Mouse (Mus musculus) neutrophil, adult 5-6 weeks (primary cell): ENCODE measurements around the gene Cldn16. TPM values are rescaled to one million over a fixed set of nuclear protein-coding genes. Genes with fewer than 3 reads are reported as not detected.
"Not testable (repeated sequence)": the region's sequence is repeated elsewhere in the genome, so short reads cannot be mapped to it uniquely, and the experiment has no call there.

ENCODE experiments used
- ATAC-seq: fragments of 151-379, 151-347 bp; 2 replicates; pipeline ENCODE4 v1.8.0; 2017; ENCODE audit warnings: mild to moderate bottlenecking, moderate TSS enrichment; ENCODE audit not compliant: insufficient number of reproducible peaks, poor library complexity, low FRiP score, severe bottlenecking; ENCODE audit errors: extremely low read depth
- total RNA-seq: library from RNA; stranded (forward); fragments of 200-1000 nt; gene quantifications from 2 replicates; pipeline ENCODE4 v1.2.3, GENCODE M21; 2017

Gene Cldn16
- total RNA-seq, result not detected in 2 replicates

- ATAC-seq, result no peak
These were observed at the start of gene Cldn16 for GRCm38 (mm10) chr16:26462835-26463234. Cldn16 (plus strand) TSS chr16:26463135.

GRCm38 (mm10) chr16:26418616-26419015 is 44.3 kb upstream of the Cldn16 start:
- no peak for ATAC-seq

- ATAC-seq, result no peak
These were observed 40.9 kb upstream of the Cldn16 start for GRCm38 (mm10) chr16:26422078-26422477.

GRCm38 (mm10) chr16:26430246-26430645 is 32.7 kb upstream of the Cldn16 start:
- ATAC-seq, result no peak

GRCm38 (mm10) chr16:26433486-26433885 is 29.4 kb upstream of the Cldn16 start:
- no peak for ATAC-seq

GRCm38 (mm10) chr16:26440031-26440430 is 22.9 kb upstream of the Cldn16 start:
- ATAC-seq, result no peak

GRCm38 (mm10) chr16:26441156-26441555 is 21.8 kb upstream of the Cldn16 start:
- no peak for ATAC-seq

GRCm38 (mm10) chr16:26444843-26445242 is 18.1 kb upstream of the Cldn16 start:
- no peak for ATAC-seq

GRCm38 (mm10) chr16:26447594-26447993 is 15.3 kb upstream of the Cldn16 start:
- no peak for ATAC-seq

GRCm38 (mm10) chr16:26454163-26454562 is 8.8 kb upstream of the Cldn16 start:
- no peak for ATAC-seq

GRCm38 (mm10) chr16:26456182-26456581 is 6.8 kb upstream of the Cldn16 start:
- ATAC-seq, result no peak

- no peak for ATAC-seq
These were observed 3.6 kb downstream of the Cldn16 start for GRCm38 (mm10) chr16:26466535-26466934.

- ATAC-seq, result no peak
These were observed 8.3 kb downstream of the Cldn16 start for GRCm38 (mm10) chr16:26471254-26471653.

GRCm38 (mm10) chr16:26495721-26496120 is 32.8 kb downstream of the Cldn16 start:
- no peak for ATAC-seq

- not testable (repeated sequence) for ATAC-seq
These were observed 36.8 kb downstream of the Cldn16 start for GRCm38 (mm10) chr16:26499705-26500104.

- no peak for ATAC-seq
These were observed 37.8 kb downstream of the Cldn16 start for GRCm38 (mm10) chr16:26500738-26501137.

GRCm38 (mm10) chr16:26504961-26505360 is 42.0 kb downstream of the Cldn16 start:
- ATAC-seq, result no peak

GRCm38 (mm10) chr16:26519596-26519995 is 56.7 kb downstream of the Cldn16 start:
- ATAC-seq, result no peak

GRCm38 (mm10) chr16:26525832-26526231 is 62.9 kb downstream of the Cldn16 start:
- no peak for ATAC-seq

GRCm38 (mm10) chr16:26526669-26527068 is 63.7 kb downstream of the Cldn16 start, which contains the start of gene Tmem207:
Tmem207 (minus strand) TSS chr16:26526769.
- ATAC-seq, result no peak

- no peak for ATAC-seq
These were observed 65.2 kb downstream of the Cldn16 start for GRCm38 (mm10) chr16:26527931-26528666.
